Mouse (Mus musculus): Measurements from ENCODE around the gene Tmem9.

DNA sequence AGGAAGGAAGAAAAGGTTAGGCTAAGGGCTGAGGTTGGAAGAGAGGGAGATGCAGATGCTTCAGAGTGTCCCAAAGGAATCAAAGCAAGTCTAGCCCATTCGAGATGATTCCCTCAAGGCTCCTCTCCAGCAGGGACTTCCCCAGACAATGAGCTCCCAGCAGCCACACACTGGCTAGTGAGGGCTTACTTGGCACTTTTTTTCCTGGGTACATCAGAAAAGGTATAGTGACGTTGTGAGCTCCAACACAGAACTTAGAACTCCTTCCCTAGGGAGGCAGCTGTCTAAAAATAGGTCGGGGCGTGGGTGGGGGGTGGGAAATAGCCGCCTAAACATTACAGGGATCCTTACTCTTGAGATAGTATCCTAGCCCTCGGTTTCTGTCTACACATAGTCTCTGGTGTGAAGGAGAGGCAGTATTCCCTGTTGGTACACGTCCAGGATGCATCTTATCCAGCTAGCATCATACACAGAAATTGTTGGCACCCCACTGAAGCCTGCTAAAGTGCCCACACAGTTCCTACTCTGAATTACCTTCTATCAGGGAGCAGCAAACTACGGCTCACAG is 8.1 kb upstream of the Tmem9 start:
- no peak for TF ChIP-seq CTCF (IDR thresholded peaks at IDR 0.05; ENCODE audit: extremely low read depth, insufficient read depth, insufficient read length, insufficient replicate concordance)
- no peak for TF ChIP-seq POLR2A (IDR thresholded peaks at IDR 0.05; ENCODE audit: low read depth, low read length)
